Comparison of ENCODE assay signal across 18 mouse cellular contexts in genomic region chrX:98774247-98774950, GRCm38 (mm10).
DNase-seq lines count a peak whose midpoint lies in the region; ATAC-seq and TF ChIP-seq lines count a peak whose summit lies in the region.
"Had no signal": no experiment of that assay in that cellular context is flagged by ENCODE, and none has a peak within 500 bp of the region (broad histone marks: within the 10 kb centered on the region; RNA-seq: fewer than 3 reads in every experiment).

No protein-coding gene starts in this region.

- no peak overlapping the region for H3K4me3 ChIP-seq in left cerebral cortex, adult 2 months
- H3K4me3 ChIP-seq: embryonic facial prominence, embryonic 12.5 days; forebrain, embryonic 15.5 days; heart, adult 2 months; heart, embryonic 15.5 days; hindbrain, embryonic 10.5 days; hindbrain, embryonic 15.5 days had no signal

- intact Hi-C loops in left cerebral cortex, adult 2 months (cut with DNase I) = no loop called here

- H3K27ac ChIP-seq in left cerebral cortex, adult 2 months = no peak overlapping the region
- H3K27ac ChIP-seq: embryonic facial prominence, embryonic 12.5 days; forebrain, embryonic 15.5 days; heart, adult 2 months; heart, embryonic 15.5 days; hindbrain, embryonic 10.5 days; hindbrain, embryonic 15.5 days had no signal

- DNase-seq in 416B (ENCODE audit: low read depth) (peak; percentile 82), MEL-GATA-1-ER (ENCODE audit: extremely low read depth, low read depth) (peak; percentile 39)
- DNase-seq in kidney, adult 9 months = no peak
- no peak for DNase-seq in kidney, postnatal 10 days
- DNase-seq in left cerebral cortex, adult 2 months (ENCODE audit: extremely low spot score in 1 of 2, low spot score in 2 of 2) = no peak
- DNase-seq: adrenal gland, adult 2 months; adrenal gland, postnatal 36 days; cerebellum, adult 8-10 months; heart, adult 2 months; heart, postnatal 14 days had no signal

- ATAC-seq in hematopoietic stem cell, adult 5-6 weeks (replicated peaks in 1 of 2; ENCODE audit: insufficient read depth in 1 of 2, low FRiP score in 2 of 2, low TSS enrichment in 1 of 2, low read depth in 1 of 2, poor library complexity in 2 of 2, severe bottlenecking in 2 of 2) = peak; percentile 94 to 98
- ATAC-seq in megakaryocyte-erythroid progenitor cell, adult 5-6 weeks (replicated peaks; ENCODE audit: low FRiP score, low TSS enrichment, poor library complexity, severe bottlenecking) = peak; percentile 59; the same call in 1 of the 2 replicates
- ATAC-seq: forebrain, embryonic 15.5 days; Patski had no signal

- TF ChIP-seq CTCF in left cerebral cortex, adult 2 months (IDR thresholded peaks at IDR 0.05) = no peak

Comparison
In these comparisons a context has a peak if more than half of its experiments do, and no peak if none do; other contexts are left out.
1. DNase-seq: peak in 416B (single experiment) and MEL-GATA-1-ER (single experiment); none in kidney, adult 9 months (single experiment), kidney, postnatal 10 days (single experiment) and left cerebral cortex, adult 2 months (0 of 2).